Mouse (Mus musculus): ENCODE data around the gene Cox6b2. TPM values are rescaled to one million over a fixed set of nuclear protein-coding genes. Genes with fewer than 3 reads are reported as not detected.

Cox6b2 gene
- polyA plus RNA-seq, 1 experiment from 2014 or later = 70.0 TPM

- Histone ChIP-seq H3K9me3 (0 out of 2 replicates have a peak, but pooled peaks cover 5% of the 10 kb centered on the region), H3K4me2 (peak overlapping the region; percentile 61), H3K36me3 (peaks cover 4% of the 10 kb centered on the region; the same call in 1 of the 2 replicates), H3K27ac (peak overlapping the region; percentile 87), H3K4me1 (replicated peaks) (peaks cover 12% of the 10 kb centered on the region), H3K9ac (replicated peaks) (peak overlapping the region; percentile 42), H3K4me3 (replicated peaks) (peak overlapping the region; percentile 44), H3K27me3 (no peaks in the 10 kb centered on the region)
- 2% methylated on average over 30 of the region's 30 CpGs for WGBS
- peak; percentile 63 for ATAC-seq (ENCODE audit: insufficient number of reproducible peaks, insufficient read depth, low FRiP score, low TSS enrichment, low read depth)
Measured at GRCm38 (mm10) chr7:4751971-4752820, 698 bp downstream of the Cox6b2 start.

DNA sequence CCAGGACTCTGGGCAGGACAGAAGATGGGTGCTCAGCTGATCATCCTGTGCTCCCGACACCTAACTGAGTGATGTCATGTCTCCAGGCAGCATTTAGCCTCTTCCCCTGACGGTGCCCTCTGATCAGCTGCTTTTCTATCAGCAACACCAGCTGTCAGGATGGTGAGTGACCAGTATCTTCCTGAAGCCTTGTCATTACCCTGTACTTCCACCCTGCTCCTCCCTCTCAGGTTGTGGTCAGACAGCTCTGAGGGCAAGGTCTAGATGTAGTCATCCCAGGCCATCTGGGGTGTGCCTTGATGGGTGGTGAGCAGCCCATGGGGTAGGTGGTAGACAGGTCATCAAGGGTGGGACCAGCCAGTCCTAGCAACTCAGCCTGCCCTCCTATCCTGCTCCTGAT is 3.7 kb downstream of the Cox6b2 start:
- no peak overlapping the region for H3K4me3 ChIP-seq (replicated peaks)
- peaks cover 31% of the 10 kb centered on the region for H3K36me3 ChIP-seq
- 89% methylated on average over 2 of the region's 2 CpGs for WGBS
- H3K4me2 ChIP-seq = no peak overlapping the region
- no peak for ATAC-seq (ENCODE audit: insufficient number of reproducible peaks, insufficient read depth, low FRiP score, low TSS enrichment, low read depth)
- no peak overlapping the region for H3K27ac ChIP-seq
- peaks cover 12% of the 10 kb centered on the region for H3K4me1 ChIP-seq (replicated peaks)
- no peaks in the 10 kb centered on the region for H3K27me3 ChIP-seq
- no peaks in the 10 kb centered on the region for H3K9me3 ChIP-seq
- no peak overlapping the region for H3K9ac ChIP-seq (replicated peaks)

DNA sequence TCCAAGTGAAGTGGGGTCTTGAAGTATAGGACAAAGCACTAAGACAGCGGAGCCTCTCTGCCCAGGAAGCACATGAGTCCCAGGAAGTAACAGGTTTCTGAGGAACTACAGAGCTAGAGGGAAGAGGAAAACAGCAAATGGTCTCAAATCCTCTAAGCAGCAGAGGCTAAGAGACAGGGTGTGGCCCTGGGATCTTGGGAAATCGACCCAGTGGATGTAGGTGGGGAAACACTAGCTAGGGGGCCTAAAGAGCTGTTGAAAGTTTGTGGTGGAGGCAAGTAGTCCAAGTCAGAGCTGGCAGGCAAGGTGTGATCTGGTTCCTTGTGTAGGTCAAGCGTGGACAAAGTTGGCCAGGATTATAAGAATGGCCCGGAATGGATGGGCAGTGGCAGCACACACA is 4.6 kb downstream of the Cox6b2 start:
- no peaks in the 10 kb centered on the region for H3K27me3 ChIP-seq
- H3K36me3 ChIP-seq = peaks cover 40% of the 10 kb centered on the region
- no peak overlapping the region for H3K27ac ChIP-seq
- no peak overlapping the region for H3K4me2 ChIP-seq
- no peaks in the 10 kb centered on the region for H3K9me3 ChIP-seq
- no peak overlapping the region for H3K4me3 ChIP-seq (replicated peaks)
- 76% methylated on average over 4 of the region's 4 CpGs for WGBS
- no peak for ATAC-seq (ENCODE audit: insufficient number of reproducible peaks, insufficient read depth, low FRiP score, low TSS enrichment, low read depth)
- peaks cover 12% of the 10 kb centered on the region for H3K4me1 ChIP-seq (replicated peaks)
- H3K9ac ChIP-seq (replicated peaks) = no peak overlapping the region

GRCm38 (mm10) chr7:4747156-4747899 is 5.6 kb downstream of the Cox6b2 start:
- 66% methylated on average over 9 of the region's 9 CpGs for WGBS
- peaks cover 10% of the 10 kb centered on the region for H3K4me1 ChIP-seq (replicated peaks)
- H3K27me3 ChIP-seq = no peaks in the 10 kb centered on the region
- H3K4me2 ChIP-seq = no peak overlapping the region
- no peak overlapping the region for H3K4me3 ChIP-seq (replicated peaks)
- no peak overlapping the region for H3K27ac ChIP-seq
- peaks cover 49% of the 10 kb centered on the region for H3K36me3 ChIP-seq
- no peak for ATAC-seq (ENCODE audit: insufficient number of reproducible peaks, insufficient read depth, low FRiP score, low TSS enrichment, low read depth)
- no peak overlapping the region for H3K9ac ChIP-seq (replicated peaks)
- no peaks in the 10 kb centered on the region for H3K9me3 ChIP-seq

GRCm38 (mm10) chr7:4746326-4746980 is 6.4 kb downstream of the Cox6b2 start:
- no peak overlapping the region for H3K4me3 ChIP-seq (replicated peaks)
- H3K4me2 ChIP-seq = no peak overlapping the region
- H3K9ac ChIP-seq (replicated peaks) = no peak overlapping the region
- peaks cover 55% of the 10 kb centered on the region for H3K36me3 ChIP-seq
- peaks cover 10% of the 10 kb centered on the region for H3K4me1 ChIP-seq (replicated peaks)
- H3K9me3 ChIP-seq = no peaks in the 10 kb centered on the region
- H3K27ac ChIP-seq = no peak overlapping the region
- ATAC-seq (ENCODE audit: insufficient number of reproducible peaks, insufficient read depth, low FRiP score, low TSS enrichment, low read depth) = no peak
- 88% methylated on average over 22 of the region's 22 CpGs for WGBS
- H3K27me3 ChIP-seq = no peaks in the 10 kb centered on the region

DNA sequence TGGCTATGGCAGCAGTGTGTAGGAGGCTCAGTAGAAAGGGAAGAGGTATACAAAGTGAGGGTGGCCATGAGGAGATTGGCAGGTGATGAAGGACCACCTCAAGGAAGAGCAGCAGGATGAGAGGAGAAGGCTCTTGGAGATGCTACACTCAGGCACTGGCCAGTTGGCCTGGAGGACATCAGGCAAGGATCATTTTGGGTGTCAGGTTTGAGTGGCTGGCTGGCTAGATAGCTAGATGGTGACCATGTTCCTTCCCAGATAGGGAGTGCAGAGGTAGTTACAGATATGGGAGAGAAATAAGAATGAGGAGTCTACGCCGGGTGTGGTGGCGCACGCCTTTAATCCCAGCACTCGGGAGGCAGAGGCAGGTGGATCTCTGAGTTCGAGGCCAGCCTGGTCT is 8.0 kb downstream of the Cox6b2 start:
- H3K4me3 ChIP-seq (replicated peaks) = no peak overlapping the region
- H3K27ac ChIP-seq = no peak overlapping the region
- no peaks in the 10 kb centered on the region for H3K27me3 ChIP-seq
- peaks cover 16% of the 10 kb centered on the region for H3K4me1 ChIP-seq (replicated peaks)
- H3K9me3 ChIP-seq = no peaks in the 10 kb centered on the region
- WGBS = 98% methylated on average over 6 of the region's 6 CpGs
- peaks cover 55% of the 10 kb centered on the region for H3K36me3 ChIP-seq
- no peak overlapping the region for H3K4me2 ChIP-seq
- no peak for ATAC-seq (ENCODE audit: insufficient number of reproducible peaks, insufficient read depth, low FRiP score, low TSS enrichment, low read depth)
- no peak overlapping the region for H3K9ac ChIP-seq (replicated peaks)

GRCm38 (mm10) chr7:4743354-4743753 is 9.5 kb downstream of the Cox6b2 start:
- no peak overlapping the region for H3K9ac ChIP-seq (replicated peaks)
- H3K27me3 ChIP-seq = no peaks in the 10 kb centered on the region
- no peaks in the 10 kb centered on the region for H3K9me3 ChIP-seq
- no peak overlapping the region for H3K27ac ChIP-seq
- peaks cover 21% of the 10 kb centered on the region for H3K4me1 ChIP-seq (replicated peaks)
- no peak for ATAC-seq (ENCODE audit: insufficient number of reproducible peaks, insufficient read depth, low FRiP score, low TSS enrichment, low read depth)
- no peak overlapping the region for H3K4me2 ChIP-seq
- 61% methylated on average over 2 of the region's 2 CpGs for WGBS
- H3K36me3 ChIP-seq = peaks cover 51% of the 10 kb centered on the region
- no peak overlapping the region for H3K4me3 ChIP-seq (replicated peaks)

DNA sequence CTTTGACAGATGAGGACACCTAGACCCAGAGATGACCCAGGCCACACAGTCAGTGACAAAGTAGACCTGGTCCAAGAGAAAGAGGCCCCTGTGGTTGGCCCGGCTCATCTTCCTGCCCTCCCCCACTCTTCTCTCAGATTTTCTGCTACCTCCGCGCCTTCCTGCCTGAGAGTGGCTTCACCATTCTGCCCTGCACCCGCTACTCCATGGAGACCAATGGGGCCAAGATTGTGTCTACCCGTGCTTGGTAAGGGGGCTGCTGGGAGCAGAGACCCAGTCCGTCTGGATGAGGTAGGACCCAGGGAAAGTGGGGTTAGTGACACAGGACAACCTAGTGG is 10.4 kb downstream of the Cox6b2 start:
- ATAC-seq (ENCODE audit: insufficient number of reproducible peaks, insufficient read depth, low FRiP score, low TSS enrichment, low read depth) = no peak
- peaks cover 51% of the 10 kb centered on the region for H3K36me3 ChIP-seq
- H3K9me3 ChIP-seq = no peaks in the 10 kb centered on the region
- no peaks in the 10 kb centered on the region for H3K27me3 ChIP-seq
- H3K4me3 ChIP-seq (replicated peaks) = no peak overlapping the region
- peak overlapping the region; percentile 32; the same call in 1 of the 2 replicates for H3K9ac ChIP-seq (replicated peaks)
- peaks cover 21% of the 10 kb centered on the region for H3K4me1 ChIP-seq (replicated peaks)
- H3K27ac ChIP-seq = no peak overlapping the region
- 90% methylated on average over 6 of the region's 6 CpGs for WGBS
- H3K4me2 ChIP-seq = no peak overlapping the region

DNA sequence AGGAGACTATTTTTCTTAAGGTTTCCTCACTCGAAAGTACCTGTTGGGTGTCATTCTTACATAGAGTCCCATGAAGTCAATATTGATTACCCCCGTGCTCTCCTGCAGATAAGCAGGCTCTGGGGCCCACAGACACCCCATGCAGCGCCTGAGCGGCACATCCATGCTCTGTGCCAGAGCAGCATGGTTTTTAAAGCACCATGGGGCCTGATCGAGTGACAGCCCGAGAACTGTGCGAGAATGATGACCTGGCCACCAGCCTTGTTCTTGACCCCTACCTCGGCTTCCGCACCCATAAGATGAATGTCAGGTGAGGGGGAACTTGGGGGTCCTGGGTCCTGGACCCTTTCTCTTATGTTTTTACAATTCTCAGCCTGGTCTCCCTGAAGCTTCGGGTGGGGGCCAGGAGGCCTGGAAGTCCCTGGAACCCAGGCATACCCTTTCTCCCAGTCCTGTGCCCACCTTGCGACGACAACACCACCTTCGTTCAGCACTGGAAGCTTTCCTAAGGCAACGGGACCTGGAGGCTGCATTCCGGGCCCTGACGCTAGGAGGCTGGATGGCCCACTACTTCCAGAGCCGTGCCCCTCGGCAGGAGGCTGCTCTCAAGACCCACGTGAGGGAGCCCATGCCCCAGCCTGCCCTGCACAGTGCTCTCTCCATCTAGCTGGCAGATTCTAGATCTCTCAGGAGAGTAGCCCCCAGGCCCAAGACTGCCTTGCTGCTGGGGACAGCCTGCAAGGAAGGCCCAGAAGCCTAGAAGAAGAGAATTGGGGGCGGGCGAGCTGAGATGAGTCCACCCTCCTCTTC is 11.0 kb downstream of the Cox6b2 start:
- Histone ChIP-seq H3K27me3 (no peaks in the 10 kb centered on the region), H3K4me3 (replicated peaks) (peak overlapping the region; percentile 72), H3K4me2 (peak overlapping the region; percentile 89), H3K9ac (replicated peaks) (peak overlapping the region; percentile 87), H3K36me3 (peaks cover 48% of the 10 kb centered on the region), H3K9me3 (no peaks in the 10 kb centered on the region), H3K27ac (0 out of 2 replicates have a peak overlapping the region, but pooled peaks have one; percentile 91), H3K4me1 (replicated peaks) (peaks cover 21% of the 10 kb centered on the region)
- WGBS = 86% methylated on average over 21 of the region's 21 CpGs
- ATAC-seq (ENCODE audit: insufficient number of reproducible peaks, insufficient read depth, low FRiP score, low TSS enrichment, low read depth) = no peak

- ATAC-seq (ENCODE audit: insufficient number of reproducible peaks, insufficient read depth, low FRiP score, low TSS enrichment, low read depth) = no peak
- Histone ChIP-seq H3K36me3 (peaks cover 41% of the 10 kb centered on the region), H3K27me3 (no peaks in the 10 kb centered on the region), H3K27ac (peak overlapping the region; percentile 91), H3K9ac (replicated peaks) (peak overlapping the region; percentile 87), H3K4me3 (replicated peaks) (peak overlapping the region; percentile 72), H3K4me1 (replicated peaks) (peaks cover 21% of the 10 kb centered on the region), H3K9me3 (no peaks in the 10 kb centered on the region), H3K4me2 (peak overlapping the region; percentile 89)
- 7% methylated on average over 4 of the region's 4 CpGs for WGBS
Measured at GRCm38 (mm10) chr7:4741151-4741550, 11.7 kb downstream of the Cox6b2 start.

All from limb, embryonic 12.5 days (tissue).